Mouse (Mus musculus) 3134 (cell line): ENCODE data around the gene Ppm1l.
"Not testable (repeated sequence)": the region's sequence is repeated elsewhere in the genome, so short reads cannot be mapped to it uniquely, and the experiment has no call there.

Experiments used
- DNase-seq: peaks from one replicate; pipeline ENCODE4 v3.0.0-alpha.2; 2011; ENCODE audit warnings: low spot score; ENCODE audit not compliant: insufficient read length; ENCODE audit errors: extremely low read depth

The Ppm1l gene

DNA sequence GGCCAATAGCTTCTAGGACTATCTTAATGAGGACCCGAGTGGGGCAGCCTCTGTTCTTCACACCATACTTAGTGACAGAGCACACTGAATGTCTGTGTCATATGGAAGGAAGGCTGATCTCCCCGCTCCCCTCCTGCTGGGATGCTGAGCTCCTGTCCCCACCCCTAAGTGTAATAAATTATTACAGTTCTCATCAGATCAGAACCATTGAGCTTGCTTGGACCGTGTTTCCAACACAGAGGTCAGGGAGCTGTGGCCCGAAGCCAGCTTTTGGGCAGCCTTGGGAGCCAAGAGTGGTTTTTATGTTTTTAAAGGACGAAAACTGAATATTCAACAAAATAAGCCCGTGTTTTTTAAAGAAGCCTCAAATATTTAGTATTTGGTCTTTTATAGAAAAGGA, 47.5 kb downstream of the Ppm1l start:
- DNase-seq = no peak

- DNase-seq = no peak
Observed at GRCm38 (mm10) chr3:69367916-69368315, 51.3 kb downstream of the Ppm1l start.

DNA sequence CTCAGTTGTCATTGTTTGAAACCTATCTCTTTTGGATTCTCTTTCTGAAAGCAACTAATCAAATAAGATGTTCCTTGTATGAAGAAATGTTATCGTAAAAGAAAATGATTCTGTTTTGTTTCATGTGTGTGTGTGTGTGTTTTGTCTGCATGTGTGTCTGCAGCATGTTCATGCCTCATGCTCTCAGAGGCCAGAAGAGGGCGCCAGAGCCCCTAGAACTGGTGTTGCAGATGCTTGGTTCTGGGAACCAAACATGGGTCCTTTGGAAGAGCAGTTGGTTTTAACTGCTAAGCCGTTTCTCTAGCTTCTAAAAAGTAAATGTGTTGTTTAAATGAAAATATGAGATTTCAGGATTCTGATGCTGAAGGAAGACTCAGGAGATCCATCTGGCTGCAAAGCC, 56.1 kb downstream of the Ppm1l start:
- DNase-seq = no peak

DNA sequence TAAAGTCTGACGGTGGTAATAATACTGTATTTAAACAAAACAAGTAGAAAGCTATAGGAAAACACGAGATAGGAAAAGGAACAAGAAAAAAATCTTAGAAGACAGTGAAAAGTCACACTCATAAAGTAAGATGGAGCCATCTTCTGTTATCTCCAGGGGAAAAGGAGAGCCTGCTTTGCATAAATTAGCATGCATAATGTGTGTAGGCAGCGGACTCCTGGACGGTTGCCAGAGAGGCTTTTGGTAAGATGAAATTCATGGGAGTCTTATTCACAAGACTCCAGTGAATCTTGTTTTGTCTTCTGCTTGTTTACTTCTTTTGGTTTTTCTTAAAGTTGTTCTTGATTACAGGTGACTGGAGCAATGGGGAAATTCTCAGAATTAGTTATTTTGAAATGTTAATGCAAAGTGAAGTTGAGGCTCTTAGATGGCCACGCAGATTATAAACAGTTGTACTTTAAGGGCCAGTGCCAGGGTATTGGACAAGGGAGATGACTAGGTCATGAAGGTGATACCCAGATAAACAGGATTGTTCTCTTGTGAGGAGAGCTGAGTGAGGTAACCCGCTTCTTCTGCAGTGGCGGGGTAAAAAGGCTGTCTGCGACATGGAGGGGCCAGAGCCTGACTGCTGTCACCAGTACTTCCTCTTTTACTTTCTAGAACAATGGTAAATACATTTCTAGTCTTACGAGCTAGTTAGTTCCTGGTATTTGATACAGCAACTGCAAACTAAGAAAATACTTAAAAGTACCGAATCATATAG, 57.1 kb downstream of the Ppm1l start:
- DNase-seq = no peak

GRCm38 (mm10) chr3:69374538-69374937, 57.9 kb downstream of the Ppm1l start:
- DNase-seq = no peak

- DNase-seq = no peak
Observed at GRCm38 (mm10) chr3:69374983-69375382, 58.3 kb downstream of the Ppm1l start.

- DNase-seq = no peak
Observed at GRCm38 (mm10) chr3:69381213-69381612, 64.6 kb downstream of the Ppm1l start.

- not testable (repeated sequence) for DNase-seq
Observed at GRCm38 (mm10) chr3:69391834-69392233, 75.2 kb downstream of the Ppm1l start.

DNA sequence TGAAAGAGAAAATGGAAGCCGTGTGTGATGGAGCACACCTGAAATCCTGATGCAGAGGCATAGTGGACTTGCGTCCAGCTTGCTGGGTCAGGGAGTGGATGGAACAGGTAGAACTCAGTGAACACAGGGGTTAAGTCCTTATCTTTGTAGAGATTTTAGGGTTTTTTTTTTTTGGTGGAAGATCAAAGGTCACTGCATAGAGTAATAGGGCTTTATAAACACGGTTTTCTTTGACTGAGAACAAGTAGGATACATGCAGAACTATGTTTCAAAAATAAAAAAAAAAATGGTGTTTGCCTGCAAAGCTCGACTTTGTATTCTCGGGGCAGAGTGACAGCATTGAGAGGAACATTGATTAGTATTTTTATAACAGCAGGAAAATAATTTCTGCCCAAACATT, 75.6 kb downstream of the Ppm1l start:
- DNase-seq = no peak

GRCm38 (mm10) chr3:69393079-69393478, 76.4 kb downstream of the Ppm1l start:
- DNase-seq = no peak

- DNase-seq = no peak
Observed at GRCm38 (mm10) chr3:69393991-69394390, 77.3 kb downstream of the Ppm1l start.

GRCm38 (mm10) chr3:69395084-69395483, 78.4 kb downstream of the Ppm1l start:
- DNase-seq = no peak

DNA sequence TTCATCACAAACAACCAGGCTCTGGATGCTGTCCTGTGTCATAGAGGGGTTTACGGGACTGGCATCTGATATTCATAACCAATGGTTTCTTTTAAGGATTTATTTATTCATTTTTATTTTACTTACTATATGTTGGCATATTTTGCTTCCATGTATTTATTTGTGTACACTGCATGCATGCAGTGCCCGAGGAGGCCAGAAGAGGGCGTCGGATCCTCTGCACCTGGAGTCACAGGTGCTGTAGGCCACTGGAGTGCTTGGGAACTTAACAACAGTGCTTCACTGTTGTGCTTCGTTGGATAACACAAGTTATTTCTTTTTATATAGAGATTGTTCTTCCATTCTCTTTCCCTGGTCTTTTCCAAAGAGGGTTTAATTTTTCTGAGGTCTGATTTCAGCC, 81.1 kb downstream of the Ppm1l start:
- DNase-seq = no peak

GRCm38 (mm10) chr3:69399336-69399735, 82.7 kb downstream of the Ppm1l start:
- no peak for DNase-seq

DNA sequence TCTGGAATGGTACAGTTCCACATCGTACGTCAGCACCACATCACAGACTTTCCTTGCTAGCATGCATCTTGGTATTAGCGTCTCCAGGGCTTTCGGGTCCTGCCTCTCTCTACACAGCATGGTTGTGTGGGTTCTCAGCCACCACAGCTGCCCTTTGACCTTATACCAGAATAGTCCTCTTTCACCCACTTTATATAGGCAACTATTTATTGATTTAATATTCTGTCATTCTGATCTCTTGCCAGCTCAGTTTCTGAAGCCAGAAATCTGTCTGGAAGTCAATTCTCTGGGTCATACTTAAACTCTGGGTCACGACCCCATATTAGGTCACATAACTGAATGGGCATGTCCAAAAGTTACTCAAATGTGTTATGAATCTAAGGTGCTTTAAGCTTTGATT, 86.5 kb downstream of the Ppm1l start:
- no peak for DNase-seq

DNA sequence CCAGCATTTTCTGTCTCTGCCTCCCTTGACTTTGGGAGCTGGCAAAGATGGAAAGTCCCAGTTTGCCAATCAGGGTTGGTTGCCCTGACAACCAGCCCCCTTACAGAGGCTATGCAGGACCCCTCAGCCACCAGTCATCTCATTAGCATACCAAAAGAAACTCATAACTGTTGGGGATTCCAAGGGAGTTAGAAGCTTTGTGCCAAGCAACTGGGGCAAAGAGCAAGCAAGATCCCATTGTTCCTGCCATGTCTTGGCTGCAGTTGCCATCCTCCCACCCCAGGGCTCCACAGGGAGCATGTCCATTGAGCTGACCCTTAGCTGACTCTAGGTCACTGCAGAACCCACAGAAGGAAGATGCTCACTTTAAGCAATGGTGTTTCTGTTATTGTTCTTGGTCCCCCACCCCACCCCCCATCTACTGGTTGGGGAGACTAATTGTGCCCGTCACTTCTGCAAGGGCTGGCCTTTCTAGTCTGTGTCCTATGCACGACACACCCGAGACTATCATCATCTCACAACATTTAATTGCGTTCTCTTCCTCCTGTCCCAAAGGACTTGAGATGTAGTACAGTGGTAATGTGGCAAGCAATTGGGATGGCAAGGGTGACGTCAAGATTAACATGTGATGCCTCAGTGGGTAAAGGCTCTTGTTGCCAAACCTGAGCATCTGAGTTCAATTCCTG, 89.7 kb downstream of the Ppm1l start:
- DNase-seq = no peak

GRCm38 (mm10) chr3:69408064-69408463, 91.4 kb downstream of the Ppm1l start:
- no peak for DNase-seq

DNA sequence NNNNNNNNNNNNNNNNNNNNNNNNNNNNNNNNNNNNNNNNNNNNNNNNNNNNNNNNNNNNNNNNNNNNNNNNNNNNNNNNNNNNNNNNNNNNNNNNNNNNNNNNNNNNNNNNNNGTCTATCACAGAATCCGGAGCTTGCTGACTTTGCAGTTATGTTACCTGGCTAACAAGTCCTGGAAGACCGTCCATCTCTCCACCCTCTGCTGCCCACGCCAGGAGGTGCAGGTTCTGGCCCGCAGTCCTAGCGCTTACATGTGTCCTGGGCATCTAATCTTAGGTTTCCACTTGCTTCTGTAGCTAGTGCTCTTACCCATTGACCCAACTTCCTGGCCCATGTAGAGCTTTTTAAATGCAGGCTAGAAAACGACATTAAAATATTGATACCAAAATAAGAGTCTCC, 99.5 kb downstream of the Ppm1l start:
- no peak for DNase-seq

- DNase-seq = no peak
Observed at GRCm38 (mm10) chr3:69422741-69423140, 106.1 kb downstream of the Ppm1l start.

GRCm38 (mm10) chr3:69423371-69423770, 106.7 kb downstream of the Ppm1l start:
- DNase-seq = no peak

- DNase-seq = not testable (repeated sequence)
Observed at GRCm38 (mm10) chr3:69424781-69425180, 108.1 kb downstream of the Ppm1l start.

- no peak for DNase-seq
Observed at GRCm38 (mm10) chr3:69427259-69427658, 110.6 kb downstream of the Ppm1l start.
